Mouse (Mus musculus): Measurements from ENCODE around the gene Ackr2.

DNA sequence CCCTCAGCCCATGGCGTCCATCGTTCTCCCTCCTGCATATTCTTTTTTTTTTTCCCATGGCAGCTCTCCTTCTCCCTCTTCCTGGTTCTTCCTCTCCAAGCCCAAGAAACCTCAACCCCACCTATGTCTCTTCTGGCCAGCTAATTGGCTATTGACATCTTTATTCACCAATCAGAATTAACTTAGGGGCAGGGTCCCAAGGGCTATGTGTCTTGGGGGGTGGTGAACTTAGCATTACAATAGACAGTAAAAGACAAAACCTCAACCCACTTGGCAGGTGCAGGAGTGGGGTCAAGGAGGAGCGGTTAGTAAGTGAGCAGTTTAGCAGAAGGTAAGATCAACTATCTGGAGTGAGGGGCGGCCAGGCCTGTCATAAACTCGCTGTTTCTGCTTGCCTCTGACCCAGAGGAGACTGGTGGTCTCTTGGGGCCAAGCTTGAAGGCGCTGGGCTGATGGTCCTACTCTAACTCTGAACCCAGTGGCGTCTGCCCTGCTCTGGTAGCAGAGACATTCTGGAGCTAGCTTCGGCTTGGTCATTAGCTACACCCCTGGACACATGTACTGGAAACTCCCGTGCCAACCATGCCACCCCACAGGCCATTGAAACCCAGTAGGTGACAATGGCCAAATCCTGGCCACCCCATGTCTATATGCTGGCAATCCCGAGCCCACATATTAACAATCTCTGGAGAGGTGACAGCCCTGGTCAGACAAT, 9.4 kb downstream of the Ackr2 start:
- TF ChIP-seq POLR2A (IDR thresholded peaks at IDR 0.05; ENCODE audit: borderline replicate concordance, control insufficient read depth, low read depth, low read length) = no peak
- no peak for TF ChIP-seq CTCF (IDR thresholded peaks at IDR 0.05; ENCODE audit: control insufficient read depth, insufficient read depth, low read length)

Data from bone marrow, adult 2 months (tissue).